Mouse (Mus musculus): Measurements from ENCODE around the gene Lhfp. TPM values are rescaled to one million over a fixed set of nuclear protein-coding genes. Genes with fewer than 3 reads are reported as not detected.

Gene Lhfp
- polyA plus RNA-seq, 1 experiment from 2014 or later: 64.5 TPM

DNA sequence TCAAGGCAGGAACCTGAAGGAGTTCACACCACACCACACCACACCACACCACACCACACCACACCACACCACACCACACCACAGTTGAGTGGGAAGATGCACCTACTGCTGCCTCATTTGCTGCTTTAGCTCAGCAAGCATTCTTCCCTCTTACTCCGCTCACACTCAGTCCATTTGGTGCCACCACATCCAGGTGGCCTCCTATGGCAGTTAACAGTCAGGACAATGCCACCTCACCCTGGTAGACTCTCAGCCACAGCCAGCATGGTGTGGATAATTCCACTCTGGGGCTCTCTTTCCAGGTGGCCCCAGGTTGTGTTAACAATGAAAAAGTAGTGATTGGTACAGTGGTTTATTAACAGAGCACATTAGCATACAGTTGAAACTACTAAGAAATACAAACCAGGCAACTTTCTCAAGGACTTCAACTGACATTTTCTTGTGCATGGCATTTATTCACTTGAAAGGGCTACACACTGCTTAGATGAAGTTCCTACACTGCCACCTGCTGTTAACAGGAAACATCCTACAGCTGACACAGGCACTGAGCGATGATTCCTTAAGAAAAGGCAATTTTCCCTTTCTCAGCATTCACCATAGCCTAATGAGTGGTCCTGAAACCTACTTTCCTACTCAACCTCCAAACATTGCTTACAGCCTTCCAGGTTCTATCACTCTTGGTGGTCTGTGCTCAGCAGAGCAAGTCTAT lies 36.8 kb upstream of the Lhfp start:
- no peak overlapping the region for H3K4me2 ChIP-seq
- peaks cover 22% of the 10 kb centered on the region for H3K36me3 ChIP-seq (ENCODE audit: control insufficient read depth, insufficient read depth, low read length)
- no peak for ATAC-seq (replicated peaks; ENCODE audit: insufficient number of reproducible peaks, low FRiP score, low TSS enrichment)
- H3K9me3 ChIP-seq (replicated peaks; ENCODE audit: control insufficient read depth, low read length): no peaks in the 10 kb centered on the region
- no peaks in the 10 kb centered on the region for H3K4me1 ChIP-seq (ENCODE audit: control insufficient read depth, insufficient read depth, low read length)
- H3K4me3 ChIP-seq (ENCODE audit: low read depth, low read length): no peak overlapping the region
- WGBS (ENCODE audit: insufficient replicate concordance): 83% methylated on average over 2 of the region's 2 CpGs
- H3K9ac ChIP-seq (ENCODE audit: low read depth, low read length): no peak overlapping the region
- H3K27me3 ChIP-seq (ENCODE audit: control insufficient read depth, insufficient read depth, low read length): no peaks in the 10 kb centered on the region
- no peak overlapping the region for H3K27ac ChIP-seq (ENCODE audit: low read depth, low read length)

DNA sequence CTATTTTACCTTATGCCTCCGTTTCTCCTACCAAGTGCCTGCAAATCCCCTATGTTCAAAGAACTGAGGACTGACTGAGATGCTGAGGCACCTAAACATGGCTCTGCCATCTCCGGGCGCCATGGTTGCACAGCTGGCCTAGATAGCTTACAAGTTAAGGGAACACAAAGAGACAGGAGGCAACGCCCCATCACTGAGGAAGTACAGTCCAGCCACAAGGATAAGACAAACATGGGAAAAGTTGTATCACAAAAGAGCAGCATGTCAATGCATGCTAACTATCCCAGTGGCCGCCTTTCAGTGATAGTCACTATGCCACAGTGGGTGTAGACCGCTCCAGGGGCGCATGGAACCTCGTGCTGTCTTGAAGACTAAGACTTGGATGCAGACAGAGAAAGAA lies 33.9 kb upstream of the Lhfp start:
- no peaks in the 10 kb centered on the region for H3K4me1 ChIP-seq (ENCODE audit: control insufficient read depth, insufficient read depth, low read length)
- H3K4me2 ChIP-seq: no peak overlapping the region
- ATAC-seq (replicated peaks; ENCODE audit: insufficient number of reproducible peaks, low FRiP score, low TSS enrichment): no peak
- no peak overlapping the region for H3K27ac ChIP-seq (ENCODE audit: low read depth, low read length)
- WGBS (ENCODE audit: insufficient replicate concordance): 87% methylated on average over 8 of the region's 8 CpGs
- H3K36me3 ChIP-seq (ENCODE audit: control insufficient read depth, insufficient read depth, low read length): peaks cover 14% of the 10 kb centered on the region
- H3K27me3 ChIP-seq (ENCODE audit: control insufficient read depth, insufficient read depth, low read length): no peaks in the 10 kb centered on the region
- H3K9ac ChIP-seq (ENCODE audit: low read depth, low read length): no peak overlapping the region
- H3K9me3 ChIP-seq (replicated peaks; ENCODE audit: control insufficient read depth, low read length): no peaks in the 10 kb centered on the region
- no peak overlapping the region for H3K4me3 ChIP-seq (ENCODE audit: low read depth, low read length)

DNA sequence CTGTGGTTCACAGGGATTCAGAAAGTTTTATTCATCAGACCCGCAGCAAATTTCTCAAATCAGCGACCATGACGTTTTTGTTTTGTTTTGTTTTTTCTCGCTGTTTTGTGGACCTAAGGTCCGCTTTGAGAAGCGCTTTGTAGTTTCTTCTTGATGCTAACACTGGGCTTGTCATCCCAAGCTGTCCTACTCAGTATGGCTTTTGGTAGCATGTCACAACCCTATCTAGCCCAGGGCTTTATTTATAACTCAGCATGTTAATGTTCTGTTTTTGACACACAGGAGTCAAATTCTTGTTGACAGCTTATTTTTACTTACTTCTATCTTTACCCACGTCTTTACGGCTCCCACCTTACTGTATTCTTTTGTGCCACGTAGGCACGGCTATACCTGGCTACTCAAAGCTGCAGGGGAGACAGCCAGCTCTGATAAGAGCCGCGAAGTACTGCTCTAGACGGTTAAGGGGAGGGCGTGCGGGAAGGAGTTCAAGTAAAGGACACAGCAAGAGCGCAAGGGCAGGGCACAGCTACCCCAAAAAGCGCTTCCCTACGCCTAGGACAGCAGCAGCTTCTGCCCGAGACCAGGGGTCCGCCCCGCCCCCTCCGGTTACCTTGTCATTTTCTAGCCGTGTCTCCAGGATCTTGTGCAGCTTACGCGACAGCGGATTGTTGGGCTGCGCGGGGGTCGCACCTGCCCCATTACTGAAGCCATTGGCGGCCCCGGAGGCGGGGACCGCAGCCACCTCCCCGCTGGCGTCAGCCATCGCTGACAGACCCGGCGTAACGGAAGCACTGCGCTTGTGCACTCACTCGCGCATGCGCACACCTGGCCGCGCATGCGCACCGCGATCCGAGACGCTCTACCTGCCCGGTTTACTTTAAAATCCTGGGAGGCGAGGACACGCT lies 24.6 kb upstream of the Lhfp start, which contains the start of gene Cog6:
Gene Cog6 (minus strand): TSS at position 802 of the 905 bp plus-strand sequence.
- Histone ChIP-seq H3K4me1 (ENCODE audit: control insufficient read depth, insufficient read depth, low read length) (peaks cover 4% of the 10 kb centered on the region), H3K4me2 (peak within 1 kb of the TSS; percentile 80), H3K9ac (ENCODE audit: low read depth, low read length) (peak within 1 kb of the TSS; percentile 85), H3K9me3 (replicated peaks; ENCODE audit: control insufficient read depth, low read length) (no peaks in the 10 kb centered on the region), H3K27ac (ENCODE audit: low read depth, low read length) (peak within 1 kb of the TSS; percentile 84), H3K4me3 (ENCODE audit: low read depth, low read length) (peak within 1 kb of the TSS; percentile 79), H3K27me3 (ENCODE audit: control insufficient read depth, insufficient read depth, low read length) (no peaks in the 10 kb centered on the region), H3K36me3 (ENCODE audit: control insufficient read depth, insufficient read depth, low read length) (0 out of 2 replicates have a peak, but pooled peaks cover 5% of the 10 kb centered on the region)
- peak; percentile 82 for ATAC-seq (replicated peaks; ENCODE audit: insufficient number of reproducible peaks, low FRiP score, low TSS enrichment)
- WGBS (ENCODE audit: insufficient replicate concordance): 6% methylated on average over 53 of the region's 53 CpGs

DNA sequence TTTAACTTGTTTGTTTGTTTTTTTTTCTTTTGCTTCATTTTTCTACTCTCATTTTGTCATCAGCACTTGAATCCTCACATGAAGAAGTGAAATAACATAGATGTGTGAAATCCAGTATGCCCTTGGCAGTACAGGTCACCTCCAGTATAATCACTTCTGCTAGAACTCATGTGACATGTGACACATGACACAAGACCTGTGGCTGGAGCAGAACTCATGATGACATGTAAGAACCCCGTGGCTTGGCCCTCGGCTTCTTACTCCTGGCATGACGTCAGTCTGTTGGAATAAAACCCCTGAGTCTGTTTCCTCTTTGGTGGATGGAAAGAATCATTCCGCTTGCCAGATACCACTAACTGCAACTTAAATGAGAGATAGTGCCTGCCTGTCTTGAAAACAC lies 14.0 kb upstream of the Lhfp start:
- 65% methylated on average over 4 of the region's 4 CpGs for WGBS (ENCODE audit: insufficient replicate concordance)
- Histone ChIP-seq H3K27me3 (ENCODE audit: control insufficient read depth, insufficient read depth, low read length) (no peaks in the 10 kb centered on the region), H3K27ac (ENCODE audit: low read depth, low read length) (no peak overlapping the region), H3K9ac (ENCODE audit: low read depth, low read length) (no peak overlapping the region), H3K4me3 (ENCODE audit: low read depth, low read length) (no peak overlapping the region), H3K36me3 (ENCODE audit: control insufficient read depth, insufficient read depth, low read length) (no peaks in the 10 kb centered on the region), H3K4me2 (no peak overlapping the region), H3K4me1 (ENCODE audit: control insufficient read depth, insufficient read depth, low read length) (peaks cover 1% of the 10 kb centered on the region; the same call in 1 of the 2 replicates), H3K9me3 (replicated peaks; ENCODE audit: control insufficient read depth, low read length) (no peaks in the 10 kb centered on the region)
- no peak for ATAC-seq (replicated peaks; ENCODE audit: insufficient number of reproducible peaks, low FRiP score, low TSS enrichment)

DNA sequence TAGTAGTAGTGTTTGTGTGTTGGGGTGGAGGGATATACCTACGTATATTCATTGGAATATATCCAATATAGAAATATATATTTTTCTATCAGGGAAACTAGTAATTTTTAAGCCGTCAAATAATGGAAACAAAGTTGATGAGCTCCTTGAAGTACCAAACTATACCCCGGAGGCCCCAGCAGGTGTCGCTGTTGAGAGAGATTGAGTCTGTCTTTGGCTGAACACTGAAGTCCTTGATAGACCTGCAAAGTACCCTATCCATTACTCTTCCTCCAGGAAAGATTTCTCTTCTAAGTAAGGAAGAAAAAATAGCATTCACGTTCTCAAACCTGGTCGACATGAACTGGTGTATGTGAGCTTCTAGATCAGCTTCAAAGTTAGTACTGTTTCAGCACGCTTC lies 12.3 kb upstream of the Lhfp start:
- Histone ChIP-seq H3K36me3 (ENCODE audit: control insufficient read depth, insufficient read depth, low read length) (no peaks in the 10 kb centered on the region), H3K4me3 (ENCODE audit: low read depth, low read length) (no peak overlapping the region), H3K9ac (ENCODE audit: low read depth, low read length) (no peak overlapping the region), H3K27me3 (ENCODE audit: control insufficient read depth, insufficient read depth, low read length) (no peaks in the 10 kb centered on the region), H3K4me2 (no peak overlapping the region), H3K27ac (ENCODE audit: low read depth, low read length) (no peak overlapping the region), H3K4me1 (ENCODE audit: control insufficient read depth, insufficient read depth, low read length) (peaks cover 3% of the 10 kb centered on the region; the same call in 1 of the 2 replicates), H3K9me3 (replicated peaks; ENCODE audit: control insufficient read depth, low read length) (no peaks in the 10 kb centered on the region)
- 19% methylated on average over 7 of the region's 7 CpGs for WGBS (ENCODE audit: insufficient replicate concordance)
- no peak for ATAC-seq (replicated peaks; ENCODE audit: insufficient number of reproducible peaks, low FRiP score, low TSS enrichment)

DNA sequence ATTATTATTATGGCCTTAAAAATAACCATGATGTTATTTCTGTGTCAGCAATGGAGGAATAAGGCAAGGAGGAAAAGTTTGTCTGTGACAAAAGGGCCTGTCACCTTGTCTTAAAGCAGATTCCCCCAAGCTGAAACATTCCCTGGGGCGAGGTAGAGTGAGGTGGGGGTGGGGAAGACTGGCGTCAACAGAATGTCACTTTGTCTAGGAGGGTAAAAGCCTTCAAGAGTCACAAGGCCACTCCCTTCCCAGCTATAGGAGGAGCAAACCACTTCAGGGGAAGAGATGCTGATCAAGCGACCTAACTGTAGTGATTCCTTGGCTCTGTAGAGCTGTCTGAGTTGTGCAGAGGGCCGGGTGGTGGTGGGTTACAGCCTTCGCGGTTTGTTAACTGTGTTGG lies 9.7 kb upstream of the Lhfp start:
- no peak for ATAC-seq (replicated peaks; ENCODE audit: insufficient number of reproducible peaks, low FRiP score, low TSS enrichment)
- WGBS (ENCODE audit: insufficient replicate concordance): 39% methylated on average over 6 of the region's 6 CpGs
- no peak overlapping the region for H3K4me2 ChIP-seq
- H3K27me3 ChIP-seq (ENCODE audit: control insufficient read depth, insufficient read depth, low read length): no peaks in the 10 kb centered on the region
- no peak overlapping the region for H3K9ac ChIP-seq (ENCODE audit: low read depth, low read length)
- no peaks in the 10 kb centered on the region for H3K9me3 ChIP-seq (replicated peaks; ENCODE audit: control insufficient read depth, low read length)
- no peak overlapping the region for H3K27ac ChIP-seq (ENCODE audit: low read depth, low read length)
- H3K4me3 ChIP-seq (ENCODE audit: low read depth, low read length): no peak overlapping the region
- peaks cover 6% of the 10 kb centered on the region for H3K4me1 ChIP-seq (ENCODE audit: control insufficient read depth, insufficient read depth, low read length)
- H3K36me3 ChIP-seq (ENCODE audit: control insufficient read depth, insufficient read depth, low read length): no peaks in the 10 kb centered on the region

DNA sequence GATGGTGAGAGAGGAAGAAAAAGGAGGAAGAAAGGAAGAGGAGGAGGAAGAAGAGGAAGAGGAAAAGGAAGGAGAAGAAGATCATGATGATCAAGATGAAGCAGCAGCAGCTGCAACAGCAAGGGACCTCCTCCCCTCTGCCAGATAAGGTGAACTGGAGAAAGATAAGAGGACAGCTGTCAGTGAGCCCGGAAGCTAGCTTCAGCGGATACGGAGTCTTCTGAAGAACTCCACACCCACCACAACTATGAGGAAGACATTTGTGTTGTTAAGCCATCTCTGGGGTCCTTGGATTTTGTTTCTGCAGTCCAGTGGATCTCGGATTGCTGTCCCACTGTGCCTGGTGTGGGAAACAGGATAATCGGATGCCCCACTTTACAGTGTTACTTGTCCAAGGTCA lies 8.9 kb upstream of the Lhfp start:
- Histone ChIP-seq H3K4me3 (ENCODE audit: low read depth, low read length) (no peak overlapping the region), H3K36me3 (ENCODE audit: control insufficient read depth, insufficient read depth, low read length) (no peaks in the 10 kb centered on the region), H3K4me1 (ENCODE audit: control insufficient read depth, insufficient read depth, low read length) (peaks cover 6% of the 10 kb centered on the region), H3K27ac (ENCODE audit: low read depth, low read length) (no peak overlapping the region), H3K9me3 (replicated peaks; ENCODE audit: control insufficient read depth, low read length) (no peaks in the 10 kb centered on the region), H3K9ac (ENCODE audit: low read depth, low read length) (no peak overlapping the region), H3K4me2 (no peak overlapping the region), H3K27me3 (ENCODE audit: control insufficient read depth, insufficient read depth, low read length) (no peaks in the 10 kb centered on the region)
- 14% methylated on average over 5 of the region's 5 CpGs for WGBS (ENCODE audit: insufficient replicate concordance)
- ATAC-seq (replicated peaks; ENCODE audit: insufficient number of reproducible peaks, low FRiP score, low TSS enrichment): no peak

DNA sequence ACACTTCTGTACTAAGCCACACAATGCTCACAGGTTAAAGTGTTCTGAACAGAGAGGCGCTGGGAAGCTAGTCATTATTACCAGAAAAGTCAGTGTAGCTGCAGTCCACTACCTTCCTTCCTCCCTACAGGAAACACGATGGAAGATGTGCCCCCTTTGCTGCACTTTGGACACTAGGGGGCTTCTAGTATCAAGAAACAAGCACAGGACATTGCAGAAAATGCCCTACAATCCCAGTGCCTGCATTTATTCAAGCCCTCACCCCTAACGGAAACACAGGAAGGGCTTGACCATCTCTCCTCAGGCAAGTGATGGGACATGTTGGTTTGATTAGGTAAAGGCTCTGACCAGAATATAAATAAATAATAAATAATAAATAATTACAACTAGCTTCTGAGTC lies 7.9 kb upstream of the Lhfp start:
- Histone ChIP-seq H3K36me3 (ENCODE audit: control insufficient read depth, insufficient read depth, low read length) (no peaks in the 10 kb centered on the region), H3K27me3 (ENCODE audit: control insufficient read depth, insufficient read depth, low read length) (no peaks in the 10 kb centered on the region), H3K27ac (ENCODE audit: low read depth, low read length) (no peak overlapping the region), H3K4me3 (ENCODE audit: low read depth, low read length) (no peak overlapping the region), H3K4me1 (ENCODE audit: control insufficient read depth, insufficient read depth, low read length) (peaks cover 6% of the 10 kb centered on the region), H3K4me2 (no peak overlapping the region), H3K9me3 (replicated peaks; ENCODE audit: control insufficient read depth, low read length) (no peaks in the 10 kb centered on the region), H3K9ac (ENCODE audit: low read depth, low read length) (no peak overlapping the region)
- no peak for ATAC-seq (replicated peaks; ENCODE audit: insufficient number of reproducible peaks, low FRiP score, low TSS enrichment)
- 17% methylated on average over 3 of the region's 3 CpGs for WGBS (ENCODE audit: insufficient replicate concordance)
